In the genomic region with DNA sequence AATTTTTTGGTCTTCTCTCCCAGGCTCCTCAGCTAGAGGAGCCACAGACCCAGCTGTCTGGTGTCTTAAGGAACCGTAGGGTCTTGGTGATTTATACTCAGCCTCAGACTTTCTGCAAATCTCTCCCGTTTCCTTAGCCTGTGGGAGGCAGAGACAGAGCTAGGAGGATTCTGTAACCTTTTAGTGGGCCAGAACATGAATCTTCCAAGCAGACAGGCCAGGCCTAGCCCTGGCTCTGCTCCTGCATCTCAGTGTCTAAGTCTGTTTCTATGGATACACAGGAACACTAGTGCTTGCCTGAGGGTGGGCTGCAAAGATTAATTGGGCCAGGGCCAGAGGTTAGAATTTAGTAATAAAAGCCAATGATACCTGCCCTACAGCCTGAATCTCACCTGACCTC, we compare ENCODE assay signal across 1 mouse cellular context.
TF ChIP-seq lines count a peak whose summit lies in the region.

No protein-coding gene starts in this region.

TF ChIP-seq in ES-E14, 5 proteins besides CTCF, POLR2A, EP300 and RAD21:
- no peak for TF ChIP-seq MAFK (IDR thresholded peaks at IDR 0.05; ENCODE audit: insufficient read depth, low read depth, low read length)
- no peak for TF ChIP-seq CHD2 (IDR thresholded peaks at IDR 0.05; ENCODE audit: low read depth, low read length)
- TF ChIP-seq ZNF384 (IDR thresholded peaks at IDR 0.05; ENCODE audit: low read depth, low read length) = no peak
- TF ChIP-seq HCFC1 (IDR thresholded peaks at IDR 0.05; ENCODE audit: borderline replicate concordance, insufficient read depth, low read length) = no peak
- TF ChIP-seq ZC3H11A (IDR thresholded peaks at IDR 0.05; ENCODE audit: borderline replicate concordance, low read depth, low read length) = no peak
